Mouse (Mus musculus): ENCODE results near the gene Gm20388. TPM values are rescaled to one million over a fixed set of nuclear protein-coding genes. Genes with fewer than 3 reads are reported as not detected.
A peak's percentile ranks its signal among the peaks of the same experiment; 100 is the strongest.

Gene Gm20388
- total and polyA plus RNA-seq, 2 experiments from 2014 or later, result 17.3 TPM; not detected in 1

- H3K27me3 ChIP-seq (ENCODE audit: control insufficient read depth, insufficient read depth, low read length), result no peaks in the 10 kb centered on the region
- WGBS, result 22% methylated on average over 19 of the region's 19 CpGs
- ATAC-seq (ENCODE audit: insufficient read depth, low read depth) (peak; percentile 94), DNase-seq (ENCODE audit: low spot score) (peak; percentile 95)
- H3K9me3 ChIP-seq (replicated peaks; ENCODE audit: control insufficient read depth, low read length), result no peaks in the 10 kb centered on the region
- TF ChIP-seq EP300 (IDR thresholded peaks at IDR 0.05; ENCODE audit: low read depth) (peak; percentile 88), CTCF (IDR thresholded peaks at IDR 0.05; ENCODE audit: low read depth) (no peak)
- no peak overlapping the region for H3K4me3 ChIP-seq (ENCODE audit: low read depth, low read length)
- H3K9ac ChIP-seq (replicated peaks; ENCODE audit: low read depth, low read length), result peak overlapping the region; percentile 26; the same call in 1 of the 2 replicates
- no peak overlapping the region for H3K4me2 ChIP-seq (ENCODE audit: low read depth, low read length)
- no peaks in the 10 kb centered on the region for H3K36me3 ChIP-seq (replicated peaks; ENCODE audit: control insufficient read depth, insufficient read depth, low read length)
- H3K4me1 ChIP-seq (ENCODE audit: control insufficient read depth, insufficient read depth), result peaks cover 49% of the 10 kb centered on the region
- H3K27ac ChIP-seq (ENCODE audit: low read depth), result peak overlapping the region; percentile 94
These were observed 472.0 kb downstream of the Gm20388 start for GRCm38 (mm10) chr8:120382436-120383203.

GRCm38 (mm10) chr8:120383204-120383560 lies 472.5 kb downstream of the Gm20388 start:
- H3K4me2 ChIP-seq (ENCODE audit: low read depth, low read length), result no peak overlapping the region
- WGBS, result 26% methylated on average over 6 of the region's 6 CpGs
- no peak overlapping the region for H3K4me3 ChIP-seq (ENCODE audit: low read depth, low read length)
- H3K4me1 ChIP-seq (ENCODE audit: control insufficient read depth, insufficient read depth), result peaks cover 44% of the 10 kb centered on the region
- H3K9ac ChIP-seq (replicated peaks; ENCODE audit: low read depth, low read length), result peak overlapping the region; percentile 26; the same call in 1 of the 2 replicates
- TF ChIP-seq EP300 (IDR thresholded peaks at IDR 0.05; ENCODE audit: low read depth) (no peak), CTCF (IDR thresholded peaks at IDR 0.05; ENCODE audit: low read depth) (no peak)
- no peaks in the 10 kb centered on the region for H3K9me3 ChIP-seq (replicated peaks; ENCODE audit: control insufficient read depth, low read length)
- ATAC-seq (ENCODE audit: insufficient read depth, low read depth) (peak; percentile 1; the same call in 1 of the 2 replicates), DNase-seq (ENCODE audit: low spot score) (no peak)
- H3K27me3 ChIP-seq (ENCODE audit: control insufficient read depth, insufficient read depth, low read length), result no peaks in the 10 kb centered on the region
- peak overlapping the region; percentile 94 for H3K27ac ChIP-seq (ENCODE audit: low read depth)
- H3K36me3 ChIP-seq (replicated peaks; ENCODE audit: control insufficient read depth, insufficient read depth, low read length), result no peaks in the 10 kb centered on the region

- Histone ChIP-seq H3K9ac (replicated peaks; ENCODE audit: low read depth, low read length) (no peak overlapping the region; the same call in 1 of the 2 replicates), H3K9me3 (replicated peaks; ENCODE audit: control insufficient read depth, low read length) (no peaks in the 10 kb centered on the region), H3K36me3 (replicated peaks; ENCODE audit: control insufficient read depth, insufficient read depth, low read length) (no peaks in the 10 kb centered on the region), H3K4me1 (ENCODE audit: control insufficient read depth, insufficient read depth) (peaks cover 38% of the 10 kb centered on the region), H3K4me2 (ENCODE audit: low read depth, low read length) (no peak overlapping the region), H3K27me3 (ENCODE audit: control insufficient read depth, insufficient read depth, low read length) (no peaks in the 10 kb centered on the region), H3K4me3 (ENCODE audit: low read depth, low read length) (no peak overlapping the region), H3K27ac (ENCODE audit: low read depth) (peak overlapping the region; percentile 94)
- ATAC-seq (ENCODE audit: insufficient read depth, low read depth), result no peak
- TF ChIP-seq EP300 (IDR thresholded peaks at IDR 0.05; ENCODE audit: low read depth) (peak; percentile 36; the same call in 1 of the 2 replicates), CTCF (IDR thresholded peaks at IDR 0.05; ENCODE audit: low read depth) (no peak)
- no peak for DNase-seq (ENCODE audit: low spot score)
- 32% methylated on average over 6 of the region's 6 CpGs for WGBS
These were observed 473.1 kb downstream of the Gm20388 start for GRCm38 (mm10) chr8:120383713-120384112.

DNA sequence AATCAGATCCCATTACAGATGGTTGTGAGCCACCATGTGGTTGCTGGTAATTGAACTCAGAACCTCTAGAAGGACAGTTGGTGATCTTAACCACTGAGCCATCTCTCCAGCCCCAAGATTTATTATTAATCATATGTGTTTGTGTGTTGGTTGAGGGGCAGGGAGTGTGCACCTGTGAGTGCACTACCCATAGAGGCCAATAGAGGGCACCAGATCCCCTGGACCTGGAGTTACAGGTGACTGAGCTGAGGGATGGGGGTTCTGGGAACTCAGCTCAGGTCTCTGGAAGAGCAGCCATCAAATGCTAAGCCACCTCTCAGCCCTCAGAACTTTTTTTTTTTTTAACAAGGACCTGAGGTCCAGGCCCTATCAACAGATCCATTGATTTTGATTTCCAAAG lies 474.1 kb downstream of the Gm20388 start:
- Histone ChIP-seq H3K9ac (replicated peaks; ENCODE audit: low read depth, low read length) (no peak overlapping the region), H3K4me3 (ENCODE audit: low read depth, low read length) (no peak overlapping the region), H3K9me3 (replicated peaks; ENCODE audit: control insufficient read depth, low read length) (no peaks in the 10 kb centered on the region), H3K27me3 (ENCODE audit: control insufficient read depth, insufficient read depth, low read length) (no peaks in the 10 kb centered on the region), H3K36me3 (replicated peaks; ENCODE audit: control insufficient read depth, insufficient read depth, low read length) (no peaks in the 10 kb centered on the region), H3K27ac (ENCODE audit: low read depth) (no peak overlapping the region), H3K4me1 (ENCODE audit: control insufficient read depth, insufficient read depth) (peaks cover 35% of the 10 kb centered on the region), H3K4me2 (ENCODE audit: low read depth, low read length) (no peak overlapping the region)
- DNase-seq (ENCODE audit: low spot score), result no peak
- TF ChIP-seq EP300 (IDR thresholded peaks at IDR 0.05; ENCODE audit: low read depth) (no peak), CTCF (IDR thresholded peaks at IDR 0.05; ENCODE audit: low read depth) (peak; percentile 14; the same call in 1 of the 2 replicates)
- no peak for ATAC-seq (ENCODE audit: insufficient read depth, low read depth)

DNA sequence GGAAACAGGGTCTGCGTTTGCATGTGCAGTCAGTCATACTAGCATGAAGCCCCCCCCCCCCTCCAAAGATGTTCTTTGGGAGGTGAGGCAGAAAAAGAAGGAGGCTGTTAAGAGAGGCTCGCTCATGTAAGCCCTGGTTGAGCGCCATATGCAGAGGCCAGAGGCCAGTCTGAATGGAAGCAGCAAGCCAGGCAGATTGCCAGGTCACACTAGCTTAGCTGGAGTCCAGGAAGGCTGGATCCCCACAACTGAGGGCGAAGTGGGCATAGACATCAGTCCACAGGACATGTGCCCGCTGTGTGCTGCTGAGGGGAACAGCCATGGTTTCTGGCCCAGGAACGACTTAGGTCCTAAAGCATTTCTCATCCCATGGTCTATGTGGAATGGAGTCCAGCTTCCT lies 477.6 kb downstream of the Gm20388 start:
- WGBS, result 83% methylated on average over 6 of the region's 6 CpGs
- Histone ChIP-seq H3K27me3 (ENCODE audit: control insufficient read depth, insufficient read depth, low read length) (no peaks in the 10 kb centered on the region), H3K4me1 (ENCODE audit: control insufficient read depth, insufficient read depth) (peaks cover 16% of the 10 kb centered on the region), H3K9me3 (replicated peaks; ENCODE audit: control insufficient read depth, low read length) (no peaks in the 10 kb centered on the region), H3K4me2 (ENCODE audit: low read depth, low read length) (no peak overlapping the region), H3K9ac (replicated peaks; ENCODE audit: low read depth, low read length) (no peak overlapping the region), H3K27ac (ENCODE audit: low read depth) (no peak overlapping the region), H3K36me3 (replicated peaks; ENCODE audit: control insufficient read depth, insufficient read depth, low read length) (no peaks in the 10 kb centered on the region), H3K4me3 (ENCODE audit: low read depth, low read length) (no peak overlapping the region)
- no peak for DNase-seq (ENCODE audit: low spot score)
- ATAC-seq (ENCODE audit: insufficient read depth, low read depth), result no peak
- TF ChIP-seq EP300 (IDR thresholded peaks at IDR 0.05; ENCODE audit: low read depth) (no peak), CTCF (IDR thresholded peaks at IDR 0.05; ENCODE audit: low read depth) (no peak)
